Mouse (Mus musculus) heart, postnatal 0 days (tissue): ENCODE measurements at regions not wholly inside any gene's neighbourhood (a gene's known extent, or its start where the extent isn't known, plus 50 kb on each side); places are given as distances from the start of the nearest gene placed in this dataset.

Experiments
- ATAC-seq: fragments of 200-750 bp; cut with Nextera tagmentation; 2 replicates; pipeline ENCODE4 v1.8.0; 2017; ENCODE audit warnings: low read depth, moderate number of reproducible peaks, moderate library complexity; ENCODE audit not compliant: insufficient read depth
- DNase-seq: peaks from one replicate; pipeline ENCODE4 v3.0.0-alpha.2; 2016; ENCODE audit warnings: low spot score
- H3K27ac ChIP-seq: fragments of 300-500 bp; sonication (generic); 2 replicates; pipeline ENCODE4 v1.5.1; 2014; ENCODE audit warnings: low read depth, mild to moderate bottlenecking
- H3K27me3 ChIP-seq: fragments of 300-500 bp; sonication (generic); 2 replicates; pipeline ENCODE4 v1.6.1; 2014; ENCODE audit warnings: low read length, mixed read lengths; ENCODE audit not compliant: control insufficient read depth, insufficient read depth
- H3K36me3 ChIP-seq: fragments of 300-500 bp; sonication (generic); replicated peaks from 2 replicates; pipeline ENCODE4 v1.6.1; 2014; ENCODE audit warnings: low read length, mixed read lengths; ENCODE audit not compliant: control insufficient read depth, insufficient read depth
- H3K4me1 ChIP-seq: fragments of 300-500 bp; sonication (generic); 2 replicates; pipeline ENCODE4 v1.6.1; 2014; ENCODE audit warnings: antibody characterized with exemption; ENCODE audit not compliant: control insufficient read depth, insufficient read depth
- H3K4me2 ChIP-seq: fragments of 300-500 bp; sonication (generic); 2 replicates; pipeline ENCODE4 v1.6.1; 2014; ENCODE audit warnings: low read depth, mild to moderate bottlenecking, low read length, moderate library complexity
- H3K4me3 ChIP-seq: fragments of 300-500 bp; sonication (generic); 2 replicates; pipeline ENCODE4 v1.5.1; 2014; ENCODE audit warnings: low read depth, low read length
- H3K9ac ChIP-seq: fragments of 300-500 bp; sonication (generic); replicated peaks from 2 replicates; pipeline ENCODE4 v1.6.1; 2014; ENCODE audit warnings: low read depth, low read length, mixed read lengths
- H3K9me3 ChIP-seq: fragments of 300-500 bp; sonication (generic); replicated peaks from 2 replicates; pipeline ENCODE4 v1.6.1; 2016; ENCODE audit warnings: low read length; ENCODE audit not compliant: control insufficient read depth
- CTCF ChIP-seq: IDR thresholded peaks from 2 replicates; pipeline ENCODE4 v1.5.1; 2016; ENCODE audit warnings: antibody characterized with exemption, control low read depth, low read depth
- EP300 ChIP-seq: IDR thresholded peaks from 2 replicates; pipeline ENCODE4 v1.6.1; 2016; ENCODE audit warnings: antibody characterized with exemption, low read depth
- WGBS: fragments of 180-500 bp; shearing (Covaris S2); extraction: QIAGEN DNeasy Blood & Tissue Kit; methylation state at CpG from one replicate; pipeline ENCODE4 v1.1.7; 2014; 5-methylcytosine and 5-hydroxymethylcytosine counted together

DNA sequence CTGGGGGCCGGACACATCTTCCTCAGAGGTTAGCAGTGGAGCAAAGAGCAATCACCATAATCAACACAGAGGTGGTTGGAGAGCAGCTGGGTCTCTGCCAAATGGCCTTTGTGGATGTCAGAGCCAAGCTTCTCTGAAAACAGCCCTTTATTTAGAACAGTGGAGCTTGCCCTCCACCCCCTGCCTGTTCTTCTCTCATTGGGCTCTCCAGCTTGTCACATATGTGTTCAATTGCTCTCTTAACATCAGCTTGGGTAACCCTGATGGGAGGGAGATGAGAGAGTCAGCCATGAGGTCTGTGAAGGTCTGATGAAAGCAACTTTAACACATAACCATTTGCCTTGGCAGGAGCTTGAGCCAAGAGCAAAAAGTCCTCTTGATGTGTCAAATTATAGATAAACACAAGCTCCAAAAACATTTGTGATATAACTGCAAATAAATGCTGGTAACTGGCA, 140.1 kb upstream of the Spdl1 start:
- peak; percentile 30 for DNase-seq
- H3K4me1 ChIP-seq, result peaks cover 15% of the 10 kb centered on the region

DNA sequence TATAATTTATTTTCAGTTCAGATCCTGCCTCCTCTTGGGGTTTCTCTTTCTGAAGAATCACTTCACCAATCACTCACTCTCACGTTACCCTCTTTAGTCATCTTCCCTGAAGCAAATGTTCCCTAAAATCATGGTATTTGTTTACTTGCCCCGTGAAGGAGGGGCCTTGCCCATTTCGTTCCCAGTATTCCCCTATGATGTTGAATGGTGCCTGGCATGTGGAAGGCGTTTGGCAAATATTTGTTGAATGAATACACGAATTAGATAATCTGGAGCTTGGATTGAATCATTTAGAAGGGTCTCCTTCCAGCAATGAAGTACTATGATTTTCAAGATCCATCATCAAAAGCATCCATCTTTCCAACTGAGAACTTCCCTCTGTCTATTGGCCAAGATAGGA, 139.6 kb upstream of the Spdl1 start:
- DNase-seq (no peak), ATAC-seq (no peak)
- H3K36me3 ChIP-seq, result no peaks in the 10 kb centered on the region
- no peaks in the 10 kb centered on the region for H3K27me3 ChIP-seq
- H3K4me2 ChIP-seq, result peak overlapping the region; percentile 1; the same call in 1 of the 2 replicates
- WGBS, result 71% methylated on average over 5 of the region's 5 CpGs
- H3K27ac ChIP-seq, result no peak overlapping the region
- no peaks in the 10 kb centered on the region for H3K9me3 ChIP-seq
- no peak for TF ChIP-seq CTCF
- no peak for TF ChIP-seq EP300
- H3K4me1 ChIP-seq, result peaks cover 15% of the 10 kb centered on the region
- no peak overlapping the region for H3K9ac ChIP-seq
- H3K4me3 ChIP-seq, result no peak overlapping the region

More for the DNA sequence above, 140.1 kb upstream of the Spdl1 start:
- H3K9me3 ChIP-seq, result no peaks in the 10 kb centered on the region
- H3K4me2 ChIP-seq, result peak overlapping the region; percentile 1; the same call in 1 of the 2 replicates
- TF ChIP-seq EP300 (no peak), CTCF (no peak)
- 15% methylated on average over 1 of the region's 1 CpGs for WGBS
- H3K9ac ChIP-seq, result no peak overlapping the region
- no peak overlapping the region for H3K27ac ChIP-seq
- peak; percentile 51 for ATAC-seq
- no peaks in the 10 kb centered on the region for H3K27me3 ChIP-seq
- H3K36me3 ChIP-seq, result no peaks in the 10 kb centered on the region
- no peak overlapping the region for H3K4me3 ChIP-seq

DNA sequence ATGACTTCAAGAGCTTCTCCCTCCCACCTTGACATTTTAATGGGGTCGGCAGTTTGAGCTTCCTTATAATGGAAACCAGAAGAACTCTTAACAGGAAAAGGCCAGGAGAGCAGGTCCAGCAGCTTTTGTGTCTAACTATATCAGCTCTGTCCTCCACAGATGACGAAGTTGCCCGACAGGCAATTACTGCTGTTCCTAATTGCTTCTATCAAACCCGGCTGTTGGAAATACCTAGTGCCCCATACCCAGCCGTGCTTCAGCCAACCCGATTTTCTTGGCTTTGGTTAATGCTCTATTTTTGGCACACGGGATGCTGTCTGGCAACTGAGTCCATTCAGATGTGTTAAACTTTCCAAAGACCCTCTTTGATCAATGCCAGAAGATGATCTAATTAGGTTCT, 125.8 kb upstream of the Spdl1 start:
- TF ChIP-seq EP300 (no peak), CTCF (no peak)
- ATAC-seq, result no peak
- H3K4me2 ChIP-seq, result no peak overlapping the region

DNA sequence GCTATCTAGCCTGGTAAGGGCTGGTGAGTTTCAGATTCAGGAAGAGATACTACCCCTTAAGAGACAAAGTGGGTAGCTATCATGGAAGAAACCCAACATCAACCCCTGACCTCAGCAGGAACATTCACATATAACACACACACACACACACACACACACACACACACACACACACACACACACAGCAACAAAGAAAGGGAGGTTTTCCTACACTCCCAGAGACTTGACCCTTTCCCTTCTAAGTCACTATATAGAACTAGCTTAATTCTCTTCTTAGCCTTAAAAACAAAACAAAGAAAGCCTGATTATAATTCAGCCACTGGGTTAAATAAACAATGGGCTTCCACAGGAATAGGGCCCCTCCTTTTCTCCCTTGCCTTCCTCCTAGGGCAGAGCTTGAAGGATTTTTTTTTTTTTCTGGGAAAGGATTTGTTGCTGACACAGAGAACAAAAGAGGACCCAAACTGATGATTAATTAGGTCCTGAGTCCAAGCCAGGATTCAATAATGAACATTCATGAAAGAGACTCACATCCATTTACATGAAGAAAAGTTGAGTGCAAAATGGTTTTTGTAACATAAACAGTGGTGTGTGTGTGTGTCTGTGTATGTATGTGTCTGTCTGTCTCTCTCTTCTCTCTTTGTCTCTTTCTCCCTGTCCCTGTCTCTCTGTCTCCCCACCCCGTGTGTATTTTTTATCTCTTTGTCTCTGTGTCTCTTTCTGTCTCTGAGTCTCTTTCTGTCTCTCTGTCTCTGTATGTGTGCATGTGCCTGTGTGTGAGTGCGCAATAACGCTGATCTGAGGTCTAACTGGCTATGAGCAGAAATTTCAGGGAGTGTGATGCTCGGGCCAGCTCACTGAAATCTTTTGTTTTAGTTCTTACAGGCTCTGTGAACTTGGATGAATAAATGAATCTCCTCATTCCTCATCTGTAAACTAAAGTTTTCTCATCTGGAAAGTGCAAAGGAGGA, 108.3 kb upstream of the Spdl1 start:
- 0 out of 2 replicates have a peak, but pooled peaks have one; percentile 20 for ATAC-seq
- no peak overlapping the region for H3K9ac ChIP-seq
- H3K36me3 ChIP-seq, result no peaks in the 10 kb centered on the region
- 71% methylated on average over 4 of the region's 4 CpGs for WGBS
- H3K4me3 ChIP-seq, result no peak overlapping the region
- no peaks in the 10 kb centered on the region for H3K9me3 ChIP-seq
- no peaks in the 10 kb centered on the region for H3K4me1 ChIP-seq
- no peak overlapping the region for H3K4me2 ChIP-seq
- no peak for TF ChIP-seq CTCF
- no peak for TF ChIP-seq EP300
- DNase-seq, result peak; percentile 9
- H3K27me3 ChIP-seq, result no peaks in the 10 kb centered on the region
- H3K27ac ChIP-seq, result no peak overlapping the region

More for the DNA sequence above, 125.8 kb upstream of the Spdl1 start:
- Histone ChIP-seq H3K4me1 (no peaks in the 10 kb centered on the region), H3K27ac (no peak overlapping the region), H3K9me3 (no peaks in the 10 kb centered on the region), H3K4me3 (no peak overlapping the region), H3K36me3 (no peaks in the 10 kb centered on the region), H3K9ac (no peak overlapping the region), H3K27me3 (no peaks in the 10 kb centered on the region)
- DNase-seq, result no peak
- 59% methylated on average over 7 of the region's 7 CpGs for WGBS

DNA sequence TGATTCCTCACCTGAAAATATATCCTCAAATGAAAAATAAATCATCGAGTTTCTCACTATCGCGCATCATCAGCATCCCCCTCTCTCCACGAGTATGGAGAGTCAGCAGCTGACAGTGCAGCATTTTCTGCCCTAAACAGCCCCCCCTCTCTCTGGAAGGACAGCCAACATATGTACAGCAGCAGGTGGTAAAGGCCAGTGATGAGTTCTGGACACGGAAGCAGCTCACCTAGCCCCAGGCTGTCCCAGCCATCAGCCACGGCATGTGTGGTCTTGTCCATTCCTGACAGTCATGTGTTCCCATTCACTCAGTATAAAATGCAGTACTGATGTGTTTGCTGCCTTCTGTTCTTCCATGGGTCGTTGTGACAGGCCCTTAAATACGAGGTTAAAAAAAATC, 106.7 kb upstream of the Spdl1 start:
- DNase-seq (no peak), ATAC-seq (no peak)
- WGBS, result 84% methylated on average over 8 of the region's 8 CpGs
- Histone ChIP-seq H3K36me3 (no peaks in the 10 kb centered on the region), H3K4me3 (no peak overlapping the region), H3K27ac (no peak overlapping the region), H3K4me2 (no peak overlapping the region), H3K9me3 (no peaks in the 10 kb centered on the region), H3K4me1 (no peaks in the 10 kb centered on the region), H3K27me3 (no peaks in the 10 kb centered on the region), H3K9ac (no peak overlapping the region)
- no peak for TF ChIP-seq CTCF
